Mouse (Mus musculus): ENCODE measurements around the gene Qpctl.

DNA sequence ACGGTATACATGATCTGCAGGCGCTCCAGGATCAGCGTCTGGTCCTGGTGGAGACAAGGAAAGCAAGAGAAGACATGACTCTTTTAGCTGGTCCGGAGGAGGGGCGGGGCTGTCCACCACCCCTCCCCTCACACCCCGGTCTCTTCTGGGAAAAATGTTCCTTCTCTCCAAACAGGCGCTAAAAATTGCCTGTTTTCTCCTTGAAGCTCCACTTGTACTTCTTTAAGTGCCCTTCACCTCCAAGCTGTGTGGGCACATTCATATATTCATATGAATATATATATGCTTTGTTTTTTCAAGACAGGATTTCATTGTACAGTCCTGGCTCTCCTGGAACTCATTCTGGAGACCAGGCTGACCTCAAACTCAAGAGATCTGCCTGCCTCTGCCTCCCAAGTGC, 13.8 kb upstream of the Qpctl start:
- TF ChIP-seq POLR2A (IDR thresholded peaks at IDR 0.05; ENCODE audit: insufficient read length, low read depth) (no peak), TCF12 (IDR thresholded peaks at IDR 0.05; ENCODE audit: insufficient read depth, poor library complexity, severe bottlenecking) (no peak), POLR2AphosphoS2 (IDR thresholded peaks at IDR 0.05; ENCODE audit: insufficient read length, low read depth) (no peak), MAX (IDR thresholded peaks at IDR 0.05; ENCODE audit: low read depth) (no peak), SRF (IDR thresholded peaks at IDR 0.05; ENCODE audit: control insufficient read depth, insufficient read length, low read depth) (no peak)
